Mouse (Mus musculus) right cerebral cortex, postnatal 36 days (tissue): Measurements from ENCODE around the gene Gdf15.

Experiments
- DNase-seq, 2 experiments: peaks; one replicate each; pipeline ENCODE4 v3.0.0; 2022; ENCODE audit warnings: low spot score in 2 of 2, mixed read lengths in 1 of 2

Gdf15 gene

GRCm38 (mm10) chr8:70632346-70632892 is at the start of gene Gdf15:
TSS of gene Gdf15 (minus strand) at chr8:70632456.
- DNase-seq: no peak

GRCm38 (mm10) chr8:70681410-70681809 is 49.2 kb upstream of the Gdf15 start:
- no peak for DNase-seq

GRCm38 (mm10) chr8:70680039-70680438 is 47.8 kb upstream of the Gdf15 start:
- DNase-seq: no peak

GRCm38 (mm10) chr8:70679404-70679803 is 47.1 kb upstream of the Gdf15 start:
- no peak for DNase-seq

- DNase-seq: no peak
Measured at GRCm38 (mm10) chr8:70678679-70679078, 46.4 kb upstream of the Gdf15 start.

GRCm38 (mm10) chr8:70677451-70678080 is 45.3 kb upstream of the Gdf15 start:
- DNase-seq: no peak

GRCm38 (mm10) chr8:70675336-70675735 is 43.1 kb upstream of the Gdf15 start:
- no peak for DNase-seq

GRCm38 (mm10) chr8:70674716-70675115 is 42.5 kb upstream of the Gdf15 start:
- no peak for DNase-seq

GRCm38 (mm10) chr8:70674109-70674508 is 41.9 kb upstream of the Gdf15 start:
- DNase-seq: no peak

- peak; percentile 94 to 98 for DNase-seq
Measured at GRCm38 (mm10) chr8:70673079-70673856, 41.0 kb upstream of the Gdf15 start, which contains the start of gene Lsm4. TSS of gene Lsm4 (plus strand) at chr8:70673248.

GRCm38 (mm10) chr8:70672325-70673078 is 40.2 kb upstream of the Gdf15 start:
- DNase-seq: no peak

- no peak for DNase-seq
Measured at GRCm38 (mm10) chr8:70671615-70672324, 39.5 kb upstream of the Gdf15 start.

- DNase-seq: peak; percentile 41 to 50
Measured at GRCm38 (mm10) chr8:70667071-70667470, 34.8 kb upstream of the Gdf15 start.

- no peak for DNase-seq
Measured at GRCm38 (mm10) chr8:70665599-70665998, 33.3 kb upstream of the Gdf15 start.

- no peak for DNase-seq
Measured at GRCm38 (mm10) chr8:70664631-70665030, 32.4 kb upstream of the Gdf15 start.

- no peak for DNase-seq
Measured at GRCm38 (mm10) chr8:70663691-70664090, 31.4 kb upstream of the Gdf15 start.

GRCm38 (mm10) chr8:70660273-70660725 is 28.0 kb upstream of the Gdf15 start, which contains the start of gene Pgpep1:
TSS of gene Pgpep1 (minus strand) at chr8:70660388.
- no peak for DNase-seq

- peak; percentile 58 to 67 for DNase-seq
Measured at GRCm38 (mm10) chr8:70659604-70660272, 27.5 kb upstream of the Gdf15 start.

GRCm38 (mm10) chr8:70658897-70659603 is 26.8 kb upstream of the Gdf15 start:
- no peak for DNase-seq

- DNase-seq: no peak
Measured at GRCm38 (mm10) chr8:70657739-70658138, 25.5 kb upstream of the Gdf15 start.
